Mouse (Mus musculus) myocyte (in vitro differentiated cells): ENCODE measurements around the gene Tceanc. TPM values are rescaled to one million over a fixed set of nuclear protein-coding genes. Genes with fewer than 3 reads are reported as not detected.

ENCODE experiments used
- H3K27me3 ChIP-seq: one replicate; pipeline ENCODE4 v1.6.1; 2011; ENCODE audit not compliant: control insufficient read depth, insufficient read depth, insufficient read length
- H3K36me3 ChIP-seq: one replicate; pipeline ENCODE4 v1.6.1; 2011; ENCODE audit not compliant: control insufficient read depth, insufficient read depth
- H3K4me2 ChIP-seq: one replicate; pipeline ENCODE4 v1.6.1; 2011; ENCODE audit warnings: low read depth, control low read depth
- H3K4me3 ChIP-seq: one replicate; pipeline ENCODE4 v1.5.1; 2011; ENCODE audit warnings: mild to moderate bottlenecking, control low read depth, moderate library complexity
- H3K79me2 ChIP-seq: one replicate; pipeline ENCODE4 v1.6.1; 2011; ENCODE audit not compliant: control insufficient read depth, insufficient read depth
- H3ac ChIP-seq: one replicate; pipeline ENCODE4 v1.6.1; 2011; ENCODE audit not compliant: control insufficient read depth, insufficient read length
- CEBPB ChIP-seq: IDR thresholded peaks from 2 replicates; pipeline ENCODE4 v1.6.1; 2011; ENCODE audit warnings: mild to moderate bottlenecking, moderate library complexity; ENCODE audit not compliant: poor library complexity, insufficient read depth, severe bottlenecking
- E2F4 ChIP-seq: IDR thresholded peaks from one replicate; pipeline ENCODE4 v1.6.1; 2011; ENCODE audit warnings: mild to moderate bottlenecking, control low read depth, moderate library complexity; ENCODE audit not compliant: insufficient read depth
- MAX ChIP-seq: IDR thresholded peaks from one replicate; pipeline ENCODE4 v1.6.1; 2011; ENCODE audit warnings: low read depth, mild to moderate bottlenecking, control low read depth
- MYOD1 ChIP-seq, 3 experiments: IDR thresholded peaks; one replicate each; pipeline ENCODE4 v1.6.1; 2011; ENCODE audit warnings: control low read depth in 2 of 3, low read depth in 2 of 3, mild to moderate bottlenecking in 2 of 3, moderate library complexity in 1 of 3; ENCODE audit not compliant: insufficient read length in 2 of 3, control insufficient read depth in 1 of 3
- MYOG ChIP-seq, 3 experiments: IDR thresholded peaks; one replicate each; pipeline ENCODE4 v1.6.1; 2011; ENCODE audit warnings: control low read depth in 2 of 3, low read depth in 2 of 3, mild to moderate bottlenecking in 2 of 3; ENCODE audit not compliant: insufficient read length in 2 of 3, control insufficient read depth in 1 of 3, insufficient read depth in 1 of 3
- POLR2A ChIP-seq: IDR thresholded peaks from one replicate; pipeline ENCODE4 v1.6.1; 2011; ENCODE audit warnings: low read depth, mild to moderate bottlenecking, control low read depth, moderate library complexity; ENCODE audit not compliant: insufficient read length
- POLR2AphosphoS2 ChIP-seq: IDR thresholded peaks from one replicate; pipeline ENCODE4 v1.6.1; 2011; ENCODE audit warnings: low read depth, control low read depth; ENCODE audit not compliant: insufficient read length
- REST ChIP-seq: IDR thresholded peaks from one replicate; pipeline ENCODE4 v1.6.1; 2011; ENCODE audit warnings: mild to moderate bottlenecking, control low read depth, moderate library complexity; ENCODE audit not compliant: insufficient read depth, insufficient read length
- SRF ChIP-seq: IDR thresholded peaks from one replicate; pipeline ENCODE4 v1.6.1; 2011; ENCODE audit warnings: low read depth; ENCODE audit not compliant: control insufficient read depth, insufficient read length
- TCF12 ChIP-seq: IDR thresholded peaks from one replicate; pipeline ENCODE4 v1.6.1; 2011; ENCODE audit warnings: mild to moderate bottlenecking, control low read depth; ENCODE audit not compliant: poor library complexity, insufficient read depth, severe bottlenecking
- TCF3 ChIP-seq: IDR thresholded peaks from one replicate; pipeline ENCODE4 v1.6.1; 2011; ENCODE audit warnings: low read depth, control low read depth; ENCODE audit not compliant: insufficient read length
- USF1 ChIP-seq: IDR thresholded peaks from one replicate; pipeline ENCODE4 v1.6.1; 2011; ENCODE audit warnings: low read depth, mild to moderate bottlenecking, control low read depth, moderate library complexity
- polyA plus RNA-seq: library from polyadenylated mRNA; unstranded; fragments of >200 nt; fragmentation: generic; extraction: Trizol; gene quantifications from one replicate; pipeline ENCODE4 v1.2.1, GENCODE M21; 2012; ENCODE audit warnings: missing spikeins

Gene Tceanc
- polyA plus RNA-seq, 1 experiment: 0.86 TPM

DNA sequence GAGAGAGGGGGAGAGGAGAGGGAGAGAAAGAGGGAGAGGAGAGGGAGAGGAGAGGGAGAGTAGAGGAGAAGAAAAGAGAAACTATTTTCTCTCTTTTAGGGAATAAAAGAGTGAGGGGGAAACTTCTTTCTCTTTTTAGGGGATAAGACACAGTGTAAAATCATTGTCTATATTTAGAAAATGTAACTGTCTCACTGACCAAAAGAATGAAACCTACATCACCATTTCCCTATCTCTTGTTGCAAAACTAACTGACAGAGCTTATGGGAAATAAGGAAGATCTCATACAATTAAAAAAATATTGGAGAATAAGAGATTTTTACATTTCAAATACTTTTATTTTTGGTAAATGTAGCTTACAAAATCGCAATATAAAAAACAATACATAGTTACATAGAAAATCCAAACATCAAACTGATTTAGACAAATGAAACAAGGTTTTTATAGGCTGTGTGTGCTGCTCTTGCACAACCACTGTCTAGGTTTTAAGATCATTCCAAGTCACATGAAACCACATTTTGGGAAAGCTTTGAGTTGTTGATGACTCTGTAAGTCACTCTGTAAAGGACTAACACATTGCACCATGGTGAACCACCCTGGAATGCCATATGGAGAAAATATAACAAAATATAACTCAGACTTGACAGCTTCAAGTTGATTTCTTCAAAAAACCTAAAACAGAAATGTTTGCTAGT, 18.7 kb downstream of the Tceanc start:
- Histone ChIP-seq H3K79me2 (no peaks in the 10 kb centered on the region), H3K36me3 (no peaks in the 10 kb centered on the region), H3ac (no peak overlapping the region), H3K4me2 (no peak overlapping the region), H3K27me3 (no peaks in the 10 kb centered on the region), H3K4me3 (no peak overlapping the region)
- peak; percentile 79; the same call in 1 of the 2 replicates for TF ChIP-seq CEBPB
- no peak for TF ChIP-seq POLR2A
- no peak for TF ChIP-seq USF1

DNA sequence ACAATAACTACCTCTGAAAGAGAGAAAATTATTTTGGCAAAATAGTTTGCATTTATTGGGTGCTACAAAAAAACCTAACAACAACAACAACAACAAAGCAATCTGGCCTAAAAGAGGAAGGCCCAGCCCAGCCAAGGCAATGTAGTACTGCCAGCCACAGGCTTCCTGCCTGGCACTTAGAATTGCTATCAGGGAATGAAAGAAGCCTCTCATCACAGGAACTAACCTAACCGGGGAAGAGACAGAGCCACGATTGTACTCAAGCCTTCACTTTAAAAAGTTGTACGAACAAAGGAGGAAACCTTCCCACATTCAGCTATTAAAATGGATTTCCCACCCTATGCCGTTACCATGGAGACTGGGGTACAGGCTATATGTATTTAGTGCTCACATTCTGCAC, 20.6 kb downstream of the Tceanc start:
- TF ChIP-seq MYOG (IDR thresholded peaks at IDR 0.05; ENCODE audit: control insufficient read depth in 1 of 3, insufficient read depth in 1 of 3, insufficient read length in 2 of 3, low read depth in 2 of 3) (no peak), TCF12 (no peak), MAX (no peak), REST (no peak), POLR2A (no peak), USF1 (no peak), POLR2AphosphoS2 (no peak), TCF3 (no peak), CEBPB (no peak), SRF (no peak), E2F4 (no peak), MYOD1 (IDR thresholded peaks at IDR 0.05; ENCODE audit: control insufficient read depth in 1 of 3, insufficient read length in 2 of 3, low read depth in 2 of 3) (no peak)
- Histone ChIP-seq H3K36me3 (no peaks in the 10 kb centered on the region), H3K79me2 (no peaks in the 10 kb centered on the region), H3K27me3 (no peaks in the 10 kb centered on the region), H3K4me3 (no peak overlapping the region), H3ac (no peak overlapping the region), H3K4me2 (no peak overlapping the region)

DNA sequence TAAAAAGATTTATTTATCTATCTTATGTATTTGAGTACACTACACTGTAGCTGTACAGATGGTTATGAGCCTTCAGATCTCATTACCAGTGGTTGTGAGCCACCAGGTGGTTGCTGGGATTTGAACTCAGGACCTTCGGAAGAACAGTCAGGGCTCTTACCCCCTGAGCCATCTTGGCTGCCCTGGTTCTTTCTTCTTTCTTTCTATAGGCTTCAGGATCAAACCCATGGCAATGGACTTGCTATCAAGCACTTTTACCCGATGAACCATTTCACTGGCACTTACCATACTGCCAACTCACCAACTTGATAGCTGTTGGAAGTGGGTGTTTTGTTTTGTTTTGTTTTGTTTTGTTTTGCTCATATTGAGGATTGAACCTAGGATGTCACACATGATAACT, 23.3 kb downstream of the Tceanc start:
- Histone ChIP-seq H3K4me2 (no peak overlapping the region), H3ac (no peak overlapping the region), H3K4me3 (no peak overlapping the region), H3K36me3 (no peaks in the 10 kb centered on the region), H3K79me2 (no peaks in the 10 kb centered on the region), H3K27me3 (no peaks in the 10 kb centered on the region)
- no peak for TF ChIP-seq MAX
- TF ChIP-seq MYOG (IDR thresholded peaks at IDR 0.05; ENCODE audit: control insufficient read depth in 1 of 3, insufficient read depth in 1 of 3, insufficient read length in 2 of 3, low read depth in 2 of 3): no peak
- no peak for TF ChIP-seq POLR2AphosphoS2
- no peak for TF ChIP-seq POLR2A
- TF ChIP-seq TCF3: no peak
- TF ChIP-seq CEBPB: no peak
- TF ChIP-seq TCF12: no peak
- TF ChIP-seq E2F4: no peak
- TF ChIP-seq MYOD1 (IDR thresholded peaks at IDR 0.05; ENCODE audit: control insufficient read depth in 1 of 3, insufficient read length in 2 of 3, low read depth in 2 of 3): no peak
- no peak for TF ChIP-seq USF1

DNA sequence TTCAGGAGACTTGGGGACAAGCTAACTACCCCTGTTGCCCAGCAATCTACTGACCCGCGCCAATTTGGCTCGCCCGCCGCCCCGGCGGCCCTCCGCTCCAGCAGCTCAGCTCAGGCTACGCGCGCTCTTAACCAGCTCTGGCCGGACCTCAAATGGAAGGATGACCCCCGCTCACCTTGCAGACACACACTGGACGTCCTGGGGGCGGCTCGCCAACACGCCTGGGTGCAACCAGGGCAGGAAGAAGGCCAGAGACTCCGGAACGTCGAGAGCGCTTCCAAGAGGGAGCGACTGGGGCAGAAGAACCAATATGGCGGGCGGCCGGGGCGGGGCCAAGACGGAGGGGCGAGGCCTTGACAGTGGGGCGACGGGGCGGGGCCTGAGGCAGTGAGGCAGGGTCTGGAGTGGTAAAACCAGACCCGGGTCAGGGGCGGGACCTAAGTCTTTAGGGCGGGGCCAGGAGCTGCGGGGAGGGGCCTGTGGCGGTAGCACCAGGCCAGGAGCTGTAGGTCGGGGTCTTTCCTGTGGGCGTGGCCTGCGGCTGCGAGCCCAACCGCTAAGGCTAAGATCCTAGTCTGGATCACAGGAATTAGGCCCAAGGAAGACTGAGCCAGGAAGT, 38.9 kb downstream of the Tceanc start, which contains the start of gene Rab9:
Gene Rab9 (minus strand): TSS at position 503 of the 619 bp plus-strand sequence.
- Histone ChIP-seq H3K27me3 (no peaks in the 10 kb centered on the region), H3K79me2 (peaks cover 46% of the 10 kb centered on the region)

DNA sequence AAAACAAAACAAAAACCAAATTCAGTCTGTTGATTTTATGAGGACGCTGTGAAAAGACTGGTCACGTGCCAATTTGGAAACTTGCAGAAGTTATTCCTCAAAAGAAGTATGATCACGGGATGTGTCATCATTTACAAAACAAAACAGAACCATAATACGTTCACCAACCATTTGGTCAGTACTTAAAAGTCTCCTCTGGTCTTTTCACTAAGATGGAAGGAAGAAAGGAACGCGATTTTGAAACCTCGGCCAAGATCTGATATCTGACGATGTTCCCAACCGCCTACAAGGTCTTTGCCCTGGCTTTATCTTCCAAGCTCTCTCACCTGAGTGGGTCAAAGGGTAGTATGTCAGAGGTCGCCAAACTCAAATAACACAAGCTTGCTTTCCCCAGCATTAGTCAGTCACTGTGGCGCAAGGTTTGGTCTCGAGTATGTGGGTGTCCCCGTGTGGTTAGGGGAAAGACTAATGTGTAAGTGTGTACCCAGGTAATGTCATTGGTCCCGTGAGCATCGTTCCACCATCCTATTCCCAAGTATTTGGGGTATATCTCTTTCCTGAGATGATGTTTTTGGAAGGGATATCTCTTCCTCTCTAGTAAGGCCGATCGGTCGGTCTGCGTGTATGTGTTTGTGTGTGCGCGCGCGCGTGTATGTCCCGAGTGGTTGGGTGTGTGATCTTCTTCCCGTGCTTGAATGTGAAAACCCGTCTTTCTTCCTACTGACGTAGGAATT, 39.6 kb downstream of the Tceanc start:
- Histone ChIP-seq H3K27me3 (no peaks in the 10 kb centered on the region), H3ac (peak overlapping the region; percentile 12), H3K4me3 (peak overlapping the region; percentile 69), H3K4me2 (peak overlapping the region; percentile 66), H3K36me3 (no peaks in the 10 kb centered on the region), H3K79me2 (peaks cover 53% of the 10 kb centered on the region)
- no peak for TF ChIP-seq MYOD1 (IDR thresholded peaks at IDR 0.05; ENCODE audit: control insufficient read depth in 1 of 3, insufficient read length in 2 of 3, low read depth in 2 of 3)
- TF ChIP-seq POLR2A: no peak
- TF ChIP-seq USF1: peak; percentile 80
- no peak for TF ChIP-seq TCF3

More for the DNA sequence above, 38.9 kb downstream of the Tceanc start, which contains the start of gene Rab9:
- Histone ChIP-seq H3K36me3 (no peaks in the 10 kb centered on the region), H3K4me2 (peak within 1 kb of the TSS; percentile 66), H3K4me3 (peak within 1 kb of the TSS; percentile 69), H3ac (peak within 1 kb of the TSS; percentile 12)
- TF ChIP-seq MYOD1 (IDR thresholded peaks at IDR 0.05; ENCODE audit: control insufficient read depth in 1 of 3, insufficient read length in 2 of 3, low read depth in 2 of 3) (no peak), TCF3 (no peak), MAX (no peak), POLR2A (peak; percentile 50), REST (no peak), POLR2AphosphoS2 (peak; percentile 42)
